Mouse (Mus musculus): ENCODE data around the gene Myh6. TPM values are rescaled to one million over a fixed set of nuclear protein-coding genes. Genes with fewer than 3 reads are reported as not detected.
"Not testable (repeated sequence)": the region's sequence is repeated elsewhere in the genome, so short reads cannot be mapped to it uniquely, and the experiment has no call there.

Gene Myh6
- polyA plus RNA-seq, 1 experiment, result 1.4 TPM

GRCm38 (mm10) chr14:54994136-54994868 lies 27.6 kb upstream of the Myh6 start, which contains the start of gene Myh7:
TSS of gene Myh7 (minus strand) at chr14:54994626.
- no peak for TF ChIP-seq CTCF (IDR thresholded peaks at IDR 0.05; ENCODE audit: control insufficient read depth, insufficient read depth, insufficient replicate concordance, low read depth, low read length)
- TF ChIP-seq POLR2A (IDR thresholded peaks at IDR 0.05; ENCODE audit: control insufficient read depth, low read depth, low read length), result no peak
- Histone ChIP-seq H3K27ac (ENCODE audit: control insufficient read depth, insufficient read depth, low read depth, low read length) (no peak within 1 kb of the TSS), H3K4me3 (ENCODE audit: control insufficient read depth, low read depth, low read length) (no peak within 1 kb of the TSS), H3K4me1 (ENCODE audit: control insufficient read depth, insufficient read depth, low read length) (no peaks in the 10 kb centered on the region), H3K36me3 (ENCODE audit: control insufficient read depth, insufficient read depth, low read length) (no peaks in the 10 kb centered on the region), H3K27me3 (ENCODE audit: control insufficient read depth, insufficient read depth, low read length) (no peaks in the 10 kb centered on the region)

DNA sequence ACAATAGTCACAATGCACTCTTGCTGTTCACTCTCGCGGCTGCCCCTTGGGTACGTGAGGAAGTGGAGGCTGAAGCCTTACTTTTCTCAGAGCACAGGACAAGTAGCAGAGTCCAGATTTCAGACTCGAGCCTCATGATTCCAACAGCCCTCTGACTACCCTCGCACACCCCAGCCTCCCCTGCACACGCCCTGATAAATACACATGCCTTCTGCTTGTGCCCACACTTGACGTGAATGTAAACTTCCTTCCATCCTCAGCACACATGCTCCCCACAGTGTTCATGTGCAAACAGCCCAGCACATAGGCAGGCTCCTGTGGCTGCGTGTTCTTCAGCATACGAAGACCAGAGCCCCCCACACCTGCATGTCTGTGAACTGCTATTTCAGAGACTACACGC lies 26.9 kb upstream of the Myh6 start:
- H3K4me1 ChIP-seq (ENCODE audit: control insufficient read depth, insufficient read depth, low read length), result no peaks in the 10 kb centered on the region
- H3K27ac ChIP-seq (ENCODE audit: control insufficient read depth, insufficient read depth, low read depth, low read length), result no peak overlapping the region
- no peaks in the 10 kb centered on the region for H3K27me3 ChIP-seq (ENCODE audit: control insufficient read depth, insufficient read depth, low read length)
- no peak overlapping the region for H3K4me3 ChIP-seq (ENCODE audit: control insufficient read depth, low read depth, low read length)
- no peak for TF ChIP-seq CTCF (IDR thresholded peaks at IDR 0.05; ENCODE audit: control insufficient read depth, insufficient read depth, insufficient replicate concordance, low read depth, low read length)
- TF ChIP-seq POLR2A (IDR thresholded peaks at IDR 0.05; ENCODE audit: control insufficient read depth, low read depth, low read length), result no peak
- no peaks in the 10 kb centered on the region for H3K36me3 ChIP-seq (ENCODE audit: control insufficient read depth, insufficient read depth, low read length)

GRCm38 (mm10) chr14:54992196-54992595 lies 25.5 kb upstream of the Myh6 start:
- H3K27ac ChIP-seq (ENCODE audit: control insufficient read depth, insufficient read depth, low read depth, low read length), result no peak overlapping the region
- no peaks in the 10 kb centered on the region for H3K4me1 ChIP-seq (ENCODE audit: control insufficient read depth, insufficient read depth, low read length)
- no peaks in the 10 kb centered on the region for H3K36me3 ChIP-seq (ENCODE audit: control insufficient read depth, insufficient read depth, low read length)
- no peak for TF ChIP-seq POLR2A (IDR thresholded peaks at IDR 0.05; ENCODE audit: control insufficient read depth, low read depth, low read length)
- no peak overlapping the region for H3K4me3 ChIP-seq (ENCODE audit: control insufficient read depth, low read depth, low read length)
- H3K27me3 ChIP-seq (ENCODE audit: control insufficient read depth, insufficient read depth, low read length), result no peaks in the 10 kb centered on the region

- Histone ChIP-seq H3K27me3 (ENCODE audit: control insufficient read depth, insufficient read depth, low read length) (no peaks in the 10 kb centered on the region), H3K4me1 (ENCODE audit: control insufficient read depth, insufficient read depth, low read length) (no peaks in the 10 kb centered on the region), H3K36me3 (ENCODE audit: control insufficient read depth, insufficient read depth, low read length) (no peaks in the 10 kb centered on the region), H3K27ac (ENCODE audit: control insufficient read depth, insufficient read depth, low read depth, low read length) (no peak overlapping the region), H3K4me3 (ENCODE audit: control insufficient read depth, low read depth, low read length) (no peak overlapping the region)
- TF ChIP-seq POLR2A (IDR thresholded peaks at IDR 0.05; ENCODE audit: control insufficient read depth, low read depth, low read length) (no peak), CTCF (IDR thresholded peaks at IDR 0.05; ENCODE audit: control insufficient read depth, insufficient read depth, insufficient replicate concordance, low read depth, low read length) (no peak)
Measured at GRCm38 (mm10) chr14:54989886-54990441, 23.2 kb upstream of the Myh6 start.

DNA sequence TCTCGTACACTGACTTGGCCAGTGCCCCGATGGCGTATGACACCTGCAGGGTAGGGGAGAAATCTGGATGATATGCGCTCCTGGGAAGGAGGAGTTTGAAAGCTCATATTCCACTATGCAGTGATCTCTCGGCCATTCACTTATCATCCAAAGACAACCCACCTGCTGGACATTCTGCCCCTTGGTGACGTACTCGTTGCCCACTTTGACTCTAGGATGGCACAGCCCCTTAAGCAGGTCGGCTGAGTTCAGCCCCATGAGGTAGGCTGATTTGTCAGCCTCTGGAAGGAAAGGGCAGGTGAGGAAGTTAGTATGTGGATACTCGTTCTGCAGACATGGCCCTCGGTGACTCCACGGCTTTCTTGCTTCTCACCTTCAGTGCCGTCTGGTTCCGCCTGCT lies 22.2 kb upstream of the Myh6 start:
- H3K4me3 ChIP-seq (ENCODE audit: control insufficient read depth, low read depth, low read length), result no peak overlapping the region

GRCm38 (mm10) chr14:54988350-54988874 lies 21.7 kb upstream of the Myh6 start:
- H3K4me1 ChIP-seq (ENCODE audit: control insufficient read depth, insufficient read depth, low read length); H3K4me3 ChIP-seq (ENCODE audit: control insufficient read depth, low read depth, low read length); H3K36me3 ChIP-seq (ENCODE audit: control insufficient read depth, insufficient read depth, low read length); H3K27me3 ChIP-seq (ENCODE audit: control insufficient read depth, insufficient read depth, low read length); H3K27ac ChIP-seq (ENCODE audit: control insufficient read depth, insufficient read depth, low read depth, low read length): not testable (repeated sequence)

More for the DNA sequence above, 22.2 kb upstream of the Myh6 start:
- H3K27ac ChIP-seq (ENCODE audit: control insufficient read depth, insufficient read depth, low read depth, low read length), result no peak overlapping the region
- no peaks in the 10 kb centered on the region for H3K27me3 ChIP-seq (ENCODE audit: control insufficient read depth, insufficient read depth, low read length)
- TF ChIP-seq CTCF (IDR thresholded peaks at IDR 0.05; ENCODE audit: control insufficient read depth, insufficient read depth, insufficient replicate concordance, low read depth, low read length) (no peak), POLR2A (IDR thresholded peaks at IDR 0.05; ENCODE audit: control insufficient read depth, low read depth, low read length) (no peak)
- H3K4me1 ChIP-seq (ENCODE audit: control insufficient read depth, insufficient read depth, low read length), result no peaks in the 10 kb centered on the region
- no peaks in the 10 kb centered on the region for H3K36me3 ChIP-seq (ENCODE audit: control insufficient read depth, insufficient read depth, low read length)

GRCm38 (mm10) chr14:54981934-54982333 lies 15.2 kb upstream of the Myh6 start:
- no peaks in the 10 kb centered on the region for H3K27me3 ChIP-seq (ENCODE audit: control insufficient read depth, insufficient read depth, low read length)
- no peaks in the 10 kb centered on the region; the same call in 1 of the 2 replicates for H3K4me1 ChIP-seq (ENCODE audit: control insufficient read depth, insufficient read depth, low read length)
- H3K27ac ChIP-seq (ENCODE audit: control insufficient read depth, insufficient read depth, low read depth, low read length), result no peak overlapping the region
- no peaks in the 10 kb centered on the region for H3K36me3 ChIP-seq (ENCODE audit: control insufficient read depth, insufficient read depth, low read length)
- H3K4me3 ChIP-seq (ENCODE audit: control insufficient read depth, low read depth, low read length), result no peak overlapping the region
- TF ChIP-seq CTCF (IDR thresholded peaks at IDR 0.05; ENCODE audit: control insufficient read depth, insufficient read depth, insufficient replicate concordance, low read depth, low read length), result no peak
- no peak for TF ChIP-seq POLR2A (IDR thresholded peaks at IDR 0.05; ENCODE audit: control insufficient read depth, low read depth, low read length)
